Mouse (Mus musculus) lung, postnatal 0 days (tissue): ENCODE measurements around the gene Ints12.

ENCODE experiments used
- CTCF ChIP-seq: IDR thresholded peaks from 2 replicates; pipeline ENCODE4 v1.5.1; 2016; ENCODE audit warnings: antibody characterized with exemption, mild to moderate bottlenecking
- EP300 ChIP-seq: IDR thresholded peaks from 2 replicates; pipeline ENCODE4 v1.6.1; 2016; ENCODE audit warnings: antibody characterized with exemption, mild to moderate bottlenecking, control low read depth

GRCm38 (mm10) chr3:133091121-133091663 lies 448 bp upstream of the Ints12 start:
- TF ChIP-seq CTCF (no peak), EP300 (no peak)
